Mouse (Mus musculus) brain, embryonic 14.5 days (tissue): ENCODE measurements around the gene 1700028K03Rik. TPM values are rescaled to one million over a fixed set of nuclear protein-coding genes. Genes with fewer than 3 reads are reported as not detected.

Experiments
- DNase-seq: peaks from one replicate; pipeline ENCODE4 v3.0.0-alpha.2; 2011; ENCODE audit warnings: low read depth
- CTCF ChIP-seq: fragments of 200-500 bp; IDR thresholded peaks from 2 replicates; pipeline ENCODE4 v1.5.1; 2012; ENCODE audit warnings: inconsistent platforms, mild to moderate bottlenecking, moderate library complexity, borderline replicate concordance; ENCODE audit not compliant: insufficient read depth, insufficient read length; ENCODE audit errors: extremely low read depth
- POLR2A ChIP-seq: fragments of 200-500 bp; IDR thresholded peaks from 2 replicates; pipeline ENCODE4 v1.6.1; 2012; ENCODE audit warnings: mild to moderate bottlenecking, inconsistent platforms, borderline replicate concordance; ENCODE audit not compliant: poor library complexity, insufficient read depth, insufficient read length, severe bottlenecking; ENCODE audit errors: extremely low read depth
- polyA plus RNA-seq: library from polyadenylated mRNA; depleted of rRNA; stranded (reverse); fragments of >200 nt; gene quantifications from 2 replicates; pipeline ENCODE4 v1.2.3, GENCODE M21; 2012; rRNA removed

The 1700028K03Rik gene
- polyA plus RNA-seq: 0.10 TPM in 2 replicates

- no peak for DNase-seq
- TF ChIP-seq POLR2A (no peak), CTCF (no peak)
These were observed at the start of gene 1700028K03Rik for GRCm38 (mm10) chr5:107534581-107534980. Gene 1700028K03Rik (plus strand): TSS chr5:107534709.

- TF ChIP-seq POLR2A (no peak), CTCF (no peak)
- no peak for DNase-seq
These were observed 45.5 kb upstream of the 1700028K03Rik start for GRCm38 (mm10) chr5:107488996-107489395.

- no peak for DNase-seq
- TF ChIP-seq CTCF: no peak
These were observed 43.5 kb upstream of the 1700028K03Rik start for GRCm38 (mm10) chr5:107491036-107491435.

GRCm38 (mm10) chr5:107492471-107492870 lies 42.0 kb upstream of the 1700028K03Rik start:
- TF ChIP-seq POLR2A: no peak
- TF ChIP-seq CTCF: no peak

GRCm38 (mm10) chr5:107494759-107495158 lies 39.8 kb upstream of the 1700028K03Rik start:
- TF ChIP-seq CTCF (no peak), POLR2A (no peak)
- no peak for DNase-seq

More at GRCm38 (mm10) chr5:107492471-107492870, 42.0 kb upstream of the 1700028K03Rik start:
- DNase-seq: no peak

GRCm38 (mm10) chr5:107496047-107496446 lies 38.5 kb upstream of the 1700028K03Rik start:
- peak; percentile 24 for DNase-seq
- TF ChIP-seq POLR2A: no peak
- TF ChIP-seq CTCF: no peak

- TF ChIP-seq CTCF (no peak), POLR2A (no peak)
- DNase-seq: peak; percentile 98
These were observed 36.7 kb upstream of the 1700028K03Rik start for GRCm38 (mm10) chr5:107497519-107498501.

- peak; percentile 26 for DNase-seq
- no peak for TF ChIP-seq CTCF
- no peak for TF ChIP-seq POLR2A
These were observed 35.7 kb upstream of the 1700028K03Rik start for GRCm38 (mm10) chr5:107498806-107499310.

GRCm38 (mm10) chr5:107499891-107500535 lies 34.5 kb upstream of the 1700028K03Rik start:
- DNase-seq: peak; percentile 63

GRCm38 (mm10) chr5:107500741-107501140 lies 33.8 kb upstream of the 1700028K03Rik start:
- no peak for TF ChIP-seq CTCF
- TF ChIP-seq POLR2A: no peak
- DNase-seq: peak; percentile 51

More at GRCm38 (mm10) chr5:107499891-107500535, 34.5 kb upstream of the 1700028K03Rik start:
- TF ChIP-seq CTCF (no peak), POLR2A (no peak)

GRCm38 (mm10) chr5:107507321-107507720 lies 27.2 kb upstream of the 1700028K03Rik start, which contains the start of gene Gm42669:
Gene Gm42669 (plus strand): TSS chr5:107507621.
- TF ChIP-seq POLR2A (no peak), CTCF (no peak)
- DNase-seq: no peak
